Mouse (Mus musculus): ENCODE measurements at regions not wholly inside any gene's neighbourhood (a gene's known extent, or its start where the extent isn't known, plus 50 kb on each side); places are given as distances from the start of the nearest gene placed in this dataset.

DNA sequence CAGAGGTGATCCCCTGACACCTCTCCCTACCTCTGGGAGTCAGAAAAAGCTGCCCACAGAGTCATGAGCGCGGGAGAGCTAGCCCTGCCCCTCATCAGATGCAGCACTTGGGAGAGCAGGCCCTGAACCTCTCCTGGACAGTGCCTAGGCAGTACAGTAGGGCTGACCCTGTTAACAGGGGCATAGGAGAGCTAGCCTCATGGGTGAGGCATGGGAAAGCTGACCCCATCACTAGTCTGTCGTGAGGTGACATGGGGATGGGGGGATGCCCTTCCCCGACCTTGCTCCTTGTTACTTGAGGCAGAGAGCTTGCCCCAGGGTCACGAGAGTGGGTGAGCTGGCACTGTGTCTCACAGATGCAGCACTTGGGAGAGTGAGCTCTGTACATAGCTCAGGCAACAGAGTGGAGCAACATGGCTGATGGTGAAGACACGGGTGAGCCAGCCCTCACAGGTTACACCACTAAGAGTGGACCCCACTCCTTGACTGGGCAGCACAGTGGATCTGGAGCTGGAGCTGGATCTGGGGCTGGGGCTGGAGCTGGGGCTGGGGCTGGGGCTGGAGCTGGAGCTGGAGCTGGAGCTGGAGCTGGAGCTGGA lies 225.5 kb upstream of the Krr1 start:
- DNase-seq = no peak

DNA sequence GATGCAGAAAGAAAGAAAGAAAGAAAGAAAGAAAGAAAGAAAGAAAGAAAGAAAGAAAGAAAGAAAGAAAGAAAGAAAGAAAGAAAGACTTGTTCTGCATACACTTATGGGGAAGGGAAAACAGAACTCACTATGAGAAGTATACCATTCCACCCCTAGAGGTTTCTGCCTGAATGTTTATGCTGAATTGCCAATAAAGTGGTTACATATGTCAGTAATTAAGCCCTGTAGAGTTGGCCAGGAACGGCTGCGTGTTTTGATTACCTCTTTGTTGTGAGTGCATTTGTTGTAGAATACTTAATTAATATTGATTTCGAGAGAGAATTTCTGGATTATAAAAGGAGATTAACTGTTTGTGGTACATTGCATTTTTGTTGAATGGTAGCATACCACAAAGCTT lies 224.0 kb upstream of the Krr1 start:
- no peak for DNase-seq

DNA sequence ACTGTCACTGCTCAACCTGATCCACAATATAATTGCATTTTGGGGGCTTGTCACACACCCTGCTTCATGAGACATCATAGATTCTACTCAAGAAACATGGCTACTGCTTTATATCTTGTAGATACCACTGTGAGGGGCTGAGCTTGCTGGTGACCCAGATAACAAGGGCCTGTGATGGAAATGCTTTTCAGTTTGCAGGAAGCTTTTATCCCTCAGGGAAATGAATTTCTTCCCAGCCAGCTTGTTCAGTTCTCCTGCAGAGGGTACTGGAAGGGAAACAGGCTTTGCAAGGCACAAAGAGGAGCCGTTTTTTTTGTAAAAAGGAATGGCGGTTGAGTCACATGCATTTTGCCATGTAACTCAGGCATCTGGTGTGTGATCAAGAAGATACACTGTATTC lies 218.8 kb upstream of the Krr1 start:
- no peak for DNase-seq

DNA sequence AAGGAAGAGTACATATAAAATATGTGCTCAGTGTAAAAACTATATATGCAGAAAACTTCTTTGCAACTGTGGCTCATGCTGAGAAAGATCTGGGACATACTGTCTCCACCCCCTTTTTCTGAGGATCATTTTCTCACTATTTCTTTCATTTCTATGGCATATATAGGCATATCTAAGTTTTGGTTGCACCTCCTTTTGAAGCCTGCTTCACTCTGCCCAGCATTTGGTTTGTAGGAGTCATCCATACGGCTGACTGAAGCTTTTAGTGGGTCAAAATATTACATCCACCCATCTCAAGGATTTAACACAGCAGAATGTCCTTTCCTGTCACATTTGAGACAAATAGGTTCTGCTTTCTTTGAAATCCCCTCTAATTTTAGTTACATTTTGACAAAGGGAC lies 216.5 kb upstream of the Krr1 start:
- no peak for DNase-seq

DNA sequence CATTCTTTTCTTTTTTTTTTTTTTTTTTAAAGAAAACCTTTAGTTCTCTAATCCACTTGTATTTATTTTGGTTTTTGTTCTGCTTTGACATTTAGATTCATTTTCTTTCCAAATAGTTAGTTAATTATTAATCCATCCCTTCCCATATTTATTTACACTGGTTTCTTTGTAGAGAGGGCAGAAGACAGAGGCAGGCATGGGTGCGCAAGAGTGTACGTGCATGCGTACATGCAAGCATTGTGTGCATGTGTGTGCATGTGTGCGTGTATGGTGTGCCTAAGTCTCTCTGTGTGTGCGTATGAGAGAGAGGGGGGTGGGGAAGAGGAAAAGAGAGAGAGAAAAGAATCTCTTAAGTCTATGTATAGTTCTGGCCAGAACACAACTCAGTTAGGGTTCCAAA lies 215.9 kb upstream of the Krr1 start:
- no peak for DNase-seq

DNA sequence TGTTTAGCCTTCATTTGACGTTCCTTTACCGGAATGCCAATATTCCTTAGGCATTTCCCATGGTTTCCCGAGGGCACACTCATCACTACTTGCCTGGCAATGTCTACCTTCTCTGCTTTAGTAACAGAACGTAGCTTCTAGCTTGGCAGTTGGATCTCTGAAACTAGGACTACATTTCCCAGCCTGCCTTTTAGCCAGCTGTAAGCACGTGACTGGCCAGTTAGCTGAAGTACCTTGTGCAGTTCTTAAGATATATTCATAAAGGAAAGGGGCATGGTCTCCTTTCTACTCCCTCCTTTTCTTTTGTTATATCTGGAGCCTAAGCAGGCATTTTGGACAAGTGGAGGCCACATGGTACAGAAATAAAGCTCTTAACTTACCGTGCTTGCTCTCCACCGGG lies 214.8 kb upstream of the Krr1 start:
- no peak for DNase-seq

DNA sequence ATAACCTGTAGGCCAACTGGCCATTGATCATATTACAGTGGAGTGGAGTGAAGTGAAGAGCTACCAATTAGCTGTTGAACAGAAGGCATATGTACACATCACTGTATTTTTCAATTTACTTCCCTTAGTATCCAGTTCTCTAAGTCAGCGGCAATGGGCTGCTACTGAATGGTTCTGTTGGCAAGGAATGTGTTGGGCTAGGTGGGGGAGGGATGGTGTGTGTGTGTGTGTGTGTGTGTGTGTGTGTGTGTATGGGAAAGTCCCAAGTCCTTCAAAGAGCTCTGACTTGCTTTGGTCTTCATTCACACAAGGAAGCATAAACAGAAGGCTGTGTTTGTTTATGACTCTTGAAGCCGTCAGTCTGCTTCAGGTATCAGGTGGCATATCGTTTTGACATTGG lies 213.0 kb upstream of the Krr1 start:
- DNase-seq = no peak

DNA sequence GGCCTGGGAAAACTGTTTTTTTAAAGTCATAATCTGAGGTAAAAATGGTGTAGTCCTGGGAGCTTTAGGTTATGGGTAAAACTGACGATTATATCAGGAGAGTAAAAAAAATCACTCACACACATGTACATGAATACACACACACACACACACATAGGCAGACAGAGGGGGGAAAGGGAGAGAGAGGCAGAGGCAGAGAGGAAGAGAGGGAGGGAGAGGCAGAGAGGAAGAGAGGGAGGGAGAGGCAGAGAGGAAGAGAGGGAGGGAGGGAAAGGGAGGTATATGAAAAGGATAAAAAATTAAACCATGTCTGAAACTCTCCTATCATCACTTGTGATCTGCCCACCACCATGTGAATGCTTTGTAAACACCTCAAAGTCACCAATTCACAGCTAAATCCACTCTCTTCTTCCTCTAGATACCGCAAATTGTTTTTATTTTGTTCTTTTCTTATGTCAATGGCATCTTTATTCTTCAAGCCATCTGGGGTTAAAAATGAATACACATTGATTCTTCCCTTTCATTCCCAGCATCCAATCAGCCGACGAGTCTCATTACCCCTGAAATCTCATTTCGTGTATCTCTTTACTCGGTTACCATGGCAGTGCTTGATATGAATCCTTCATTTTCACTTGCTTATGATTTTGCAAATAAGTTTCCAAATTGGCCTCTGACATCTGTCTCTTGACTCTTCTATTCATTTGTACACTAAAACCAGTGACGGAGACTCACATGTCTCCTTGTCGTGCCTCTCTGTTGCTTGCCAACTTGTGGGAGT lies 209.5 kb upstream of the Krr1 start:
- no peak for DNase-seq

DNA sequence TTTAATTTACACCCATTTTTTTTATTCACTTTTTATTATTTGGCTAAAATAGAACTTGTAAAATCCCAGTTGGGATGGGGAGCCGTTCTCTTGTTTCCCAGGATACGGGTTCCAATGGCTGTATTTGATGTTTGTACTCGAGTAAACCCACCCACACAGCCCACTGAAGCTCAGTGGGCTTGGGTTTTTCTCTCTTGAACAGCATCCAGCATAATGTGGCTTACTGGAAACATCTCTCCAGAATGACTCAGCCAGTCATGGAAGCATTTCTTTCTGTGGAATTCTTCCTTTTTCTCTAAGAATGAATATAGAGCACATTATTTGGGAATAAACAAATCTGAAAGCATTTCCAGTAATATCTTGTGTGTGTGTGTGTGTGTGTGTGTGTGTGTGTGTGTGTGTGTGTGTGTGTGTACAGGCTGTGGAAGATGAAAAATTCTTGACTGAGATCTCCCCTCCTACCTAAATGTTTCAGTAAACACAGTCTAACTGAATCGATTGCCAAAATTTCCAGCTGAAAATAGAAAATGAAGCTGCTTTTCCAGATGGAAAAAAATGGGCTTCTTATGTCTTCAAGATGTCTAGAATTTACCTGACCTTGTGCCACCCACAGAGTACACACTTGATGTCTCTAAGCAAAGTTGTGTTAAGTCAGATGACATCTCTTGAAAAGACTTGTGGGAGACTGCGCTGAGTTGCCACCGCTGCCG lies 205.3 kb upstream of the Krr1 start:
- DNase-seq = no peak

DNA sequence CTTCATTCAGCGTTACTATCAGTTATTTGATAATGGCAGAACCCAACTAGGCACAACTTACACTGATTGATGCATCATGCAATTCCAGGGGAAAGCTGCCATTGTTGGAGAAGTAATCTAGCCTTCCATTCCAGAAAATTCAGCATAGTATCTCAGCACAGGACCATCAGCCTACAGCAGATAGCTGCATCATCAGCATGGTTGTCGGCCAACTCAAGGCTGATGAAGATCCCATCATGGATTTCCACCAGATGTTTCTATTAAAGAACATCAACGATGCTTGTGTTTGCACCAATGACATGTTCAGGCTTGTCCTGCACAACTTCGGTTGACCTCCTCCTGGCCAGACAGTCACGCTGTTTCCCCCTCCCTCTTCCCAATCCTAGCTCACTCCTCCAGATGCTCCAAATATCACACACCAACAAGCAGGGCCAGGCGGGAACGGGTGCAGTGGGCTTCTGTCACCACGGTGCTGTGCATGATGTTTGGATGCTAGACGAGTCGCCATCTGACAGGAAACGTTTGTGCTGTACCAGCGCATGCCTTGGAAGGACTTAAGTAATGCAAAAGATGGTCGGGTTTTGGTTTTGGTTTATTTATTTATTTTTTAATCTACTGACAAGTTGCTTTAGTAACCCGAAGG lies 204.5 kb upstream of the Krr1 start:
- no peak for DNase-seq

DNA sequence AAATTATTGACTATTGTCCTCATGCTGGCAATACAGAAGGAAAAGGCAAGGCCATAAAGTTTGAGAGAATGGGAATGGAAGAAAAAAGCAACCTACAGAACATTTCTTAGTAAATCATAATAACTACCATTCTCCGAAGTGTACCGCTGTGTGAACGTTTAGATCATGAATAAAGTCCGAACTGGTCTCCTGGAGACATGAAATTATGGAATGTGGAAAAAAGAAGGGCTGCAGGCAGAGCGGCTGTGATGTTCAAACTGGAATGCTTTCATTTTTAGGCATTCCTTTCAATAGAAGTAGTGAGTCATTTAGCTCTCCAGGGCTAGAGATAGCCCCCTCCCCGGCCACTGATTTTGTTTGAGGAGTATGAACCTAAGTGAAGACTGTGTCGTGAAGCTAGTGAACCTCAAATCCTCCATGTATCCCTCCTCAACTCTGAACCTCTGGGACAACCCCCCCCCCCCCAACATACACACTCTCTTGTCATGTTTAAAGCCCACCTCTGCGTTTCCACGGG lies 202.9 kb upstream of the Krr1 start:
- no peak for DNase-seq

DNA sequence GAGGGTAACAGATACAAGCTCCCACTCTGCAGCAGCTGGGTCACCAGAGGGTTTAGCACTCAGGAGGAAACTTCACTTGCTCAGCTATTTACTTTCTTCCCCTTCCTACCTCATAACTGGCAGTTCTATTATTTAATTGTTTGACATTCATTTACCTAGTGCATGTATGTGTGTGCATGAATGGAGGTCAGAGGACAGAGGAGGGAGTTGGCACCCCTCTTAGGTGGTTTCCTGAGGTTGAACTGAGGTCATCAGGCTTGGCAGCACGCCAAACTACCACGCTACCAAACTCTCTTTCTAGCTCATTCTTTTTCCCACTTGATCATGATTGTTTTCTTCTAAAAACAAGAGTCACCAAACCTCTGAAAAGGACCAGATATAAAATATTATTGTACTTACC lies 202.4 kb upstream of the Krr1 start:
- no peak for DNase-seq

DNA sequence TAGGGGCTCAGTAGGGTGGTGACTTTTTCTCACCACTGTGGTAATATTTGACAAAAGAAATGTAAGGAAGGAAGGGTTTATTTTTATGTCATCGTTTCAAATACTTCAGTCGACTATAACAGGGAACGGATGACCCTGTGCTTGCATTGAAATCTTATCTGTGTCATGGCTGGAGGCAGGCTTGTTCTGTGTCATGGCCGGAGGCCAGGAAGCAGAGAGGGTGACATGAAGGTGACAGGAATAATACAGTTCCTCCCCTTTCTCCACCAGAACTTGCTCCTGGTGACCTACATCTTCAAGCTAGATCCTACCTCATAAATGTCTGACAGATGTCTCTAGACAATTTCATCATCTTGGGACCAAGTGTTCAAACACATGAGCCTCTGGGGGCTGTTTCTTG lies 201.5 kb upstream of the Krr1 start:
- no peak for DNase-seq

DNA sequence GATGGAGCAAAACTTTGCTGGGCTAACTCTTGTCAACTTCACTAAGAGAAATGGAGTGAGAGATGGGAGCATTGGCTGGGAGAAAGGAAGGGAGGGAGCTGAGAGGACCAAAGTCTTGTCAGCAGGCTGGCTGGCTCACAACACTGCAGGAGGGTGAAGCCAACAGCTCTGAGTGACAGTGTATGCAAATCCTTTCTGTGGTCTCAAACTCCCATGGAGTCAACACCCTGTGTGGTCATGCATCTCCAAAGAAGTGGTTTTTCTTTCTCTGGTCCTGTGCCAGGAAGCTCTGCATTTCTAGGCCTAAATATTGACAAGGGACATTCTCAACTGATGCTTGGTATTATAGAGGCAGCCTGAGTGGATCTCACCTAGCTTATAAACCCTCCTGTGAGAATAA lies 194.9 kb upstream of the Krr1 start:
- DNase-seq = no peak

DNA sequence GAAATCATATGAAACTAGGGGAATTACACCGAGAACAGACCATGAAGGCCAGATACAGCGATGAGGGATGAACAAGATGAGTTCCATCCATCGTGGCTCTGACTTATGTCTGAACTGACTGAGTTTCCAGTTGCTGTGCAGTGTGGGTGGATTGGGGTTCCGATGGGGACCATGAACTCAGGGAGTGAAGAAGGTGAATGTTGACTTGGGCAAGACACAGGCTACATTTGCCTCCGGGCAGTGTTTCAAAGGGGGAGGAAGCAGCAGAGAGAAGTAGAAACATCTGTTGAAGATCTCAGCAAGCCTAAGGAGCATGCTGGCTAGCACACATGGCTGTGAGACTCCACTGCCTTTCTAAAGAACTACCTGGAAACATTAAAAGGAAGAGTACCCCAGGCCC lies 194.4 kb upstream of the Krr1 start:
- DNase-seq = no peak

DNA sequence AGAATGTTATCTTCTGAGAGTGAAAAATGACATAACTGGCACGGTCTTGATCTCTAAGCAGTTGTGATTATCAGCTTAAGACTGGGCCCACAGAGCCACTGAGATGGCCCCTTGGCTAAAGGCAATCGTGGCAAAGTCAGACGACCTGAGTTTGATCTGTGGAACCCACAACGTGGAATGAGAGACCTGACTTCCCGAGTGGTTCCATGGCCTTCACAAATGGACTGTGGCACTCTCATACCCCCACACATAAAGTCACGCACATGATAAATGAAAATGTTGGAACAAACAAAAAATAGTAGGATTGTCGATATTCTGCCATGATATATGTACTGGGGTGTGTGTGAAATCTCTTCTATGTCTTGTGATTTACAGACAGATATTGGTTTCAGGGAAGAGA lies 192.5 kb upstream of the Krr1 start:
- DNase-seq = no peak

DNA sequence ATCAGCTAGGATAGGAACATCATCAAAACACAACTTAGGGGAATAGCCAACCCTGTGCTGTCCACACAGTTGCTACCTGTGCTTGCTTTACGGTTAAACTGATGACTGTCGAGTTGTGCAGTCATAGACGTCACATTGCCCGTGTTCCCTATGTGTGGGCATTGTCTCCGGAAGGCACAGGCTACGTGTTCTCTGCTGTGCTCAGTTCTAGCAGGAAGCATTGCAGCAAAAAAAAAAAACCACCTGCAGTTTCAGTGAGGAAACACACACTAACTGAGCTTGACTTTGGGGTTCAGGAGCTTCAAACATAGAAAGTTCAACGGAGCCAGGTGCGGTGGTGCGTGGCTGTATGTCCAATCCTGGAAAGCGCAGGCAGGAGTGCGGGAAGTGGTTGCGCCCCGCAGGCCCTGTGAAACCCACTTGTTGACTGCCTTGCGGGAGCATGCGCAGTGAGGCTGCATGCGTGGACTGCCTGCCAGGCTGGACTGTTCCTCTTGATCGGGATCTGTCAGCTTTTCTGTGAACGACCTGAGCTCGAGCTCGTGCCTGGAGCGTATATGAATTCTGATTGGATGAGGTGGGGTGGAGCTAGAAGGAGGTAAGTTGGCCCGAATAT lies 190.2 kb upstream of the Krr1 start:
- DNase-seq = no peak

DNA sequence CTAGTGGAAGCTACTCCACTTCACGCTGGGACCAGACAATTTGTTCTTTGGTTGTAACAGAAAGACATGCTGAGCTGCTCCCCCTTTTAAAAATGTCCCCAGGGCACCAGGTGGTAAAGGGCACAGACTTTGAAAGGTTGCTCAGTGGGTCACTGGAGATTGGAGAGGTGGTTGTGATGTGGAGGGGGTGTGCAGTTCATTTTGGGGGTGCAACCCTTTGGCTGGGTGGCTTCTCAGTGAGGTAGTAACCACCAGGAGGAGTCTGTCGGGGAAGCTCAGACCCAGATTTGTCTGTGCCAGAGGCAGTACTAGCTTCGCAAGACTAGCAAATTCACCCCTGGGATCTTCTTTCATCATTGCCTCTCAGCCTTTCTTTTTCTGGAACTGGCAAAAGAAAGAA lies 189.0 kb upstream of the Krr1 start:
- DNase-seq = no peak

DNA sequence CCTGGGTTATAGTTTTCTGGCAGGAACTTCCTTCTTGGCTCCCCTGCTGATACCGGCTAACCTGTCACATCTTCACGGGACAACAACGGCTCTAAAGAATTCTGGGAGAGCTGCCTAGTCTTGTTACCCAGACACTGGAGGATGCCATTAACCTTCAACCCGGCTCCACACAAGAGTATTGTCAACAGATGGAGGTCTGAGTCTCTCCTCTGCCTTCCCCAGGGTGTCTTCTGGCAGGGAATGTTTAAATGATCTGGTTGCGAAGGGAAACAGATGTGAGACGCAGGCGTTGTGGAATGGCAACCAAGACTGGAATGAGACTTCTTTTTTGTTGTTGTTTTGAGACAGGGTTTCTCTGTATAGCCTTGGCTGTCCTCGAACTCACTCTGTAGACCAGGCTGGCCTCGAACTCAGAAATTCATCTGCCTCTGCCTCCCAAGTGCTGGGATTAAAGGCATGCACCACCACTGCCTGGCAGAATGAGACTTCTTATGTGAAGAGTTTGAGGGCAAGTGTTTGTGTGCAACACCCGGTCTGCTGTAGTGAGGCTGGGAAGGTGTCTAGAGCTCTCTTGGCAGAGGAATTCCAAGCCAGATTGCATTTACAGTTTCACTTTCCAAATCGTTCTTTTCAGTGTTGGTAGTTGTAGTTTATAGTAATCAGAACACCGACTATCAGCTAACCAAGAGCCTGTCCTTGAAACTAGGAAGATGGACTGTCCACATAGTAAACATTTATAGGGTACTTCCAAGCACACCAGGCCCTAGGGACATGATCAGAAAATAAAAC lies 188.2 kb upstream of the Krr1 start:
- DNase-seq = no peak

DNA sequence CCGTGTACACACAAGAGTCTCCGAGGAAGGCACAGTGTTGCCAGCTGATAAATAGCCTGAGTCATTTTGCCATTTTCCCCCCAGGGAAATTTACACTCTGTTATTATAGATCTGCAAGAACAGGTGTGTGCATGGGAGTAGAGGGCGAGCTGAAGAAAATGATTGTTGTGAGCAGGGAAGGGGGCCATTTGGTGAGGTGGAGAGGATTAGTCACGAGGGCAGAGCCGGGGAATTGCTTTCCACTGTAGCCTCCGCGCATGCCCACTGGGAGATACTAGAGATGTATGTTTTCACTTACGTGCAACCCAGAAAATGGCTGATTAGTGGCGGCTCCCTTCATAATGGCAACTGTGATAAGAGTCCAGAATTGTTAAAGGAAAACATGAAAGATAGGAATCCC lies 185.3 kb upstream of the Krr1 start:
- no peak for DNase-seq

DNA sequence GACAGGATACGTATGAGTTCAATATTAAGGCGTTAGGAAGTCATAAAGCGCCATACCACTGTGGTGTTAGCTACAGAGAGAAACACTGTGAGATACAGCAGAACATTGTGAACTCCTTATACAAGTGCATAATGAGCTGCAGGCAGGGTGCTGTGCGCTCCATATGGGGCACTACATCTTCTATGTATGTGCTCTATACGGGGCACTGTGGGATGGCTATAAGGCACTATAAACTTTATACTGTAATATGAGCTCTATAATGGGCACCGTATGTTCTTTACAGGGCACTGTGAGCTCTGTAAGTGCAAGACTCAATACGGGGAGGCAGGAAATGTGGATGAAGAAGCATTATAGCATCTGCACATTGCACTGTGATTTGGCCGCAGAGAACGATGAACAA lies 183.2 kb upstream of the Krr1 start:
- DNase-seq = no peak

DNA sequence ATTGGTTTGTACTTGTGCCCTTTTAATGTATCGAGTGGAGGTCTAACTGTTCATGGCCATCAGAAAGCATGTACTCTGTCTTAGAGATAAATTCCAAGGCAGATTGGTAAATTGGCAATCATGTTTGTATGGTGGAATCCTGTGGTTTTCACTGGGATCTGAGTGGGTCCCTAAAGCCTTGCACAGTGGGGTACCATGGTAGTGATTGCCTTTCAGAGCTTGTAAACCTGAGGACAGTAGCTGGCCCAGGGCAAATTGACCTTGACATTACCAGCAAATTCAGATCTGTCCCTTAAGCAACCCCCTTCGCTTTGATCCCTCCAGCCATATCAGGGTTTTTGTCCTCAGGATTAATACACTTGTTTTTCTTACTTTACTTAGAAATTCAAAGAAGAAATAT lies 181.6 kb upstream of the Krr1 start:
- DNase-seq = no peak

All from right cerebral cortex, postnatal 4 days (tissue).